Mouse (Mus musculus) cerebellum, adult 2 months (tissue): ENCODE measurements around the gene Xlr5a. TPM values are rescaled to one million over a fixed set of nuclear protein-coding genes. Genes with fewer than 3 reads are reported as not detected.
"Not testable (repeated sequence)": the region's sequence is repeated elsewhere in the genome, so short reads cannot be mapped to it uniquely, and the experiment has no call there.

Source experiments
- DNase-seq, 2 experiments: peaks; one replicate each; pipeline ENCODE4 v3.0.0; 2021
- H3K27ac ChIP-seq: fragments of 200-500 bp; 2 replicates; pipeline ENCODE4 v1.5.1; 2012; ENCODE audit warnings: low read length, control low read depth, inconsistent platforms; ENCODE audit not compliant: insufficient read depth
- H3K27me3 ChIP-seq: fragments of 200-500 bp; 2 replicates; pipeline ENCODE4 v1.6.1; 2012; ENCODE audit warnings: inconsistent platforms, mild to moderate bottlenecking, low read length, moderate library complexity; ENCODE audit not compliant: control insufficient read depth, insufficient read depth
- H3K4me1 ChIP-seq: fragments of 200-500 bp; 2 replicates; pipeline ENCODE4 v1.6.1; 2011; ENCODE audit warnings: low read length; ENCODE audit not compliant: control insufficient read depth, insufficient read depth
- H3K4me3 ChIP-seq: fragments of 200-500 bp; replicated peaks from 2 replicates; pipeline ENCODE3; 2011; ENCODE audit warnings: mild to moderate bottlenecking, low read depth, low read length, control low read depth; ENCODE audit not compliant: insufficient read depth
- CTCF ChIP-seq: fragments of 200-500 bp; IDR thresholded peaks from 2 replicates; pipeline ENCODE4 v1.5.1; 2011; ENCODE audit warnings: low read depth, mild to moderate bottlenecking, control low read depth, low read length, moderate library complexity, borderline replicate concordance; ENCODE audit not compliant: insufficient read depth
- POLR2A ChIP-seq: fragments of 200-500 bp; IDR thresholded peaks from 2 replicates; pipeline ENCODE4 v1.6.1; 2011; ENCODE audit warnings: low read length, control low read depth, borderline replicate concordance; ENCODE audit not compliant: insufficient read depth
- WGBS: fragments of 180-500 bp; shearing (Covaris S2); methylation state at CpG from one replicate; pipeline ENCODE4 v1.1.7; 2018; 5-methylcytosine and 5-hydroxymethylcytosine counted together
- polyA plus RNA-seq: library from polyadenylated mRNA; depleted of rRNA; stranded (reverse); fragments of >200 nt; gene quantifications from 2 replicates; pipeline ENCODE4 v1.2.3, GENCODE M21; 2012

Xlr5a gene
- polyA plus RNA-seq, 1 experiment = not detected

- no peak for TF ChIP-seq CTCF
- TF ChIP-seq POLR2A = no peak
- DNase-seq = peak; percentile 15 to 19
- Histone ChIP-seq H3K27ac (no peak overlapping the region), H3K4me3 (no peak overlapping the region), H3K27me3 (no peaks in the 10 kb centered on the region), H3K4me1 (no peaks in the 10 kb centered on the region)
- 35% methylated on average over 3 of the region's 3 CpGs for WGBS
Observed at GRCm38 (mm10) chrX:73312522-73312921, 19.7 kb upstream of the Xlr5a start.

- WGBS = 70% methylated on average over 9 of the region's 10 CpGs
- not testable (repeated sequence) for H3K27me3 ChIP-seq, DNase-seq, H3K4me3 ChIP-seq, H3K27ac ChIP-seq, H3K4me1 ChIP-seq
Observed at GRCm38 (mm10) chrX:73295745-73296144, 3.0 kb upstream of the Xlr5a start.

- WGBS = 88% methylated on average over 14 of the region's 14 CpGs
Observed at GRCm38 (mm10) chrX:73265270-73265669, 27.5 kb downstream of the Xlr5a start, which contains the start of gene Xlr3c. Xlr3c (minus strand) TSS chrX:73265390.

GRCm38 (mm10) chrX:73262428-73262827, 30.3 kb downstream of the Xlr5a start:
- not testable (repeated sequence) for H3K27ac ChIP-seq, H3K4me1 ChIP-seq, H3K4me3 ChIP-seq, H3K27me3 ChIP-seq, DNase-seq
- WGBS = 61% methylated on average over 1 of the region's 2 CpGs

More at GRCm38 (mm10) chrX:73265270-73265669, 27.5 kb downstream of the Xlr5a start, which contains the start of gene Xlr3c:
- H3K4me1 ChIP-seq, H3K4me3 ChIP-seq, DNase-seq, H3K27me3 ChIP-seq, H3K27ac ChIP-seq: not testable (repeated sequence)

GRCm38 (mm10) chrX:73242821-73243325, 49.9 kb downstream of the Xlr5a start, which contains the start of gene Xlr4c:
Xlr4c (minus strand) TSS chrX:73243130.
- not testable (repeated sequence) for H3K27me3 ChIP-seq, H3K4me3 ChIP-seq, H3K4me1 ChIP-seq, DNase-seq, H3K27ac ChIP-seq
- 90% methylated on average over 14 of the region's 14 CpGs for WGBS

GRCm38 (mm10) chrX:73229288-73229687, 63.5 kb downstream of the Xlr5a start:
- peak overlapping the region; percentile 93 for H3K27ac ChIP-seq
- DNase-seq = no peak
- TF ChIP-seq CTCF (no peak), POLR2A (no peak)
- WGBS = 12% methylated on average over 3 of the region's 3 CpGs
- peak overlapping the region; percentile 76 for H3K4me3 ChIP-seq
- H3K27me3 ChIP-seq = no peaks in the 10 kb centered on the region
- no peaks in the 10 kb centered on the region for H3K4me1 ChIP-seq

GRCm38 (mm10) chrX:73228606-73229214, 64.1 kb downstream of the Xlr5a start:
- H3K4me3 ChIP-seq = peak overlapping the region; percentile 76
- no peaks in the 10 kb centered on the region for H3K4me1 ChIP-seq
- TF ChIP-seq CTCF (no peak), POLR2A (0 out of 2 replicates have a peak, but pooled peaks have one; percentile 4)
- no peaks in the 10 kb centered on the region for H3K27me3 ChIP-seq
- 11% methylated on average over 44 of the region's 51 CpGs for WGBS
- peak overlapping the region; percentile 93 for H3K27ac ChIP-seq
- peak; percentile 70 to 74 for DNase-seq

GRCm38 (mm10) chrX:73227914-73228605, 64.7 kb downstream of the Xlr5a start, which contains the start of gene F8a:
F8a (plus strand) TSS chrX:73228291.
- peak within 1 kb of the TSS; percentile 76 for H3K4me3 ChIP-seq
- H3K27ac ChIP-seq = peak within 1 kb of the TSS; percentile 93
- 10% methylated on average over 32 of the region's 39 CpGs for WGBS
- no peak for TF ChIP-seq CTCF
- TF ChIP-seq POLR2A = peak; percentile 74
- H3K27me3 ChIP-seq = no peaks in the 10 kb centered on the region
- peak; percentile 85 to 86 for DNase-seq
- H3K4me1 ChIP-seq = no peaks in the 10 kb centered on the region
